Mouse (Mus musculus): Measurements from ENCODE around the gene Rorc. TPM values are rescaled to one million over a fixed set of nuclear protein-coding genes. Genes with fewer than 3 reads are reported as not detected.
A peak's percentile ranks its signal among the peaks of the same experiment; 100 is the strongest.

The Rorc gene
- total RNA-seq (2015) (0.05 and 0.15 TPM in 2 replicates), total RNA-seq (2017) (0.44 TPM in 1 of 2 replicates, not detected in the other)

DNA sequence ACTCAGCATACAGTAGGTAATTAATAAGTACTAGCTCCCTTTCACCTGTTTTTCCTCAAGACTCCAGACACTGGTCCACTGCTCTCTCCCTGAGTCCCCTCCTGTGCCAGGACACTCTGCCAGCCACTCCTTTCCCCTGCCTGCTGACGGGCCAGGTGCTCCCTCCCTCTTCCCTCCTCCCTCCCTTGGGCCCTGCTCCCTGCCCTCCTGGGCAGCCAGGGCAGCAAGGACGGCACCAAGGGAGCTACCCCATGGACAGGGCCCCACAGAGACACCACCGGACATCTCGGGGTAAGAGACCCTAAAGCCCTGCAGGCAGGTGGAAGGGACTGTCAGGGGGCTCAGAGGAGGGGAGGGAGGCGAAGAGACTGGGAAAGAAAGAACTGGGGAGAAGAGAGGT is at the start of gene Rorc:
Gene Rorc, plus strand, starts transcription at position 154 of the 400 bp plus-strand sequence.
- ATAC-seq (replicated peaks; ENCODE audit: poor library complexity), result no peak

DNA sequence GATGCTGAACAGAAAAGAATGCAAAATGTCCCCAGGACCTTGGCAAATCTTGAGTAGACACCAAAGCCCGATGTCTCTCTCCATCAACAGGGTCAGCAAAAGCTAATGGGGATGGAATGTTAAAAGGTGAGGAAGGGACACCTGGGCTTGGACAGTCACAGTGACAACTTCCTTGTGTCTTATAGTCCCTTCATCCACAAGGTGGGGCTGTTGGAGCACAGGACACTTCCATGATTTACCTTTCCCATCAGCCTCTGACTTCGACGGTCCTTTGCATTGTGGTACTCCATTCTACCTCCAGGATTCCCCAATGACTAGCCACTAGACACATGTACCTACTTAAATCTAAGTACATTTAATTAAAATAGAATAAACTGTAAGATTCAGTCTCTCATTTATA is 43.9 kb upstream of the Rorc start:
- no peak for ATAC-seq (replicated peaks; ENCODE audit: poor library complexity)

DNA sequence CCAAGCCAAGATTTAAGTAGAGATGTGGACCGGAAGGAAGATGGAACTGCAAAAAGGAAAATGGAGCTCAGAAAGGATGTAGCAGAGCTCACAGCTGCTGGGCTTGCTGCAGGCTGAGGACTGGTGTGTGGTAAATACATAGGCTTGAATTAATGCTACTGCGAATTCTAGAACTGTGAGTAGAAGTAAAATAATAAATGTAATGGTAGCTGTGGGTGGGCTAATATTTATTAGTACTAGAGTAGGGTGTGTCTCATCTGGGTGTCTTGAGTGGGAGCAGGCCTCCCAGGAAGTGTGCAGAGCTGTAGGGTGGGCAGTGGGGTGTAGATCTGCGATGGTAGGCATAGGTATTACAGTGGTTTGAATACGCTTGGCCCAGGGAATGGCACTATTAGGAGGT is 38.2 kb upstream of the Rorc start:
- peak; percentile 68 for ATAC-seq (replicated peaks; ENCODE audit: poor library complexity)

DNA sequence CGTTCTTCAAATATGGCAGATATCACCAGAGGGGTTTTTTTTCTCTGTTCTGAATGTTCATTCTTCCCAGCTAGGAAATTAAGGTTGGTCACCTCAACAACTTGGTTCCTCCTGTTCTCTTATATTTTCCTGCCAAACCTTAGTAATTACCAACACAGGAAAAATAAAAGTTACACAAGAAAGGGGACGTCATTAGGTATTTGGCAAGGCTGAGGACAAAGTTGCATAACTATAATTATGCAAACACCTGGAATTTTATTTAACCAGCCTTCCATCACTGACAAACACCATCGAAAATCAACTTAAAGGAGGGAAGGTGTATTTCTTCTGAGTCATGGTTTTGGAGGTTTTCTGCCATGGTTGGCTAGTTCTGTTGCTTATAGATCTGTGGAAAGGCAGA is 34.1 kb upstream of the Rorc start:
- ATAC-seq (replicated peaks; ENCODE audit: poor library complexity), result no peak

DNA sequence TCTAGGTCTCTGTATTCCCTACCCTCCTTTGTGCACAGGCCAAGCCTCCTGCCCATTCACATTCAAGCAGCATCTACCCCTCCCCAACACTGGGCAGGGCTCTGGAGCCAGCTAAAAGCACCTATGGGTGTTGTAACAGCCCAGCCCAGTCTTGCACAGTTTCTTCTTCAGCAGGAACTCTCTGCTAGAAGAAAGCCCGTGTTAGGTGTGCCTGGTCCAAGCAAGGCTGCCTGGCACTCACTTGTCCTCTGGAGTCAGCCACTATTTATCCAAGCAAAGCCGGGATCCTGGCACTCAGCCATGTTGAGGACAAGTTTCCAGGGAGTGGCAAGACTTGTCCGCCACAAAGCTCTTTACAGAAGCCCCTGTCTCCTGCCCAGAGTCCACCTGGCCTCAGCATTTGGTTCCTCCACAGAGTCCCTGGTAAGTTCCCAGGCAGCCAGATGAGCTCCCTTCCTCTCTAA is 30.6 kb upstream of the Rorc start, which contains the start of gene Them5:
Gene Them5, plus strand, starts transcription at position 141 of the 464 bp plus-strand sequence.
- ATAC-seq (replicated peaks; ENCODE audit: poor library complexity), result no peak

DNA sequence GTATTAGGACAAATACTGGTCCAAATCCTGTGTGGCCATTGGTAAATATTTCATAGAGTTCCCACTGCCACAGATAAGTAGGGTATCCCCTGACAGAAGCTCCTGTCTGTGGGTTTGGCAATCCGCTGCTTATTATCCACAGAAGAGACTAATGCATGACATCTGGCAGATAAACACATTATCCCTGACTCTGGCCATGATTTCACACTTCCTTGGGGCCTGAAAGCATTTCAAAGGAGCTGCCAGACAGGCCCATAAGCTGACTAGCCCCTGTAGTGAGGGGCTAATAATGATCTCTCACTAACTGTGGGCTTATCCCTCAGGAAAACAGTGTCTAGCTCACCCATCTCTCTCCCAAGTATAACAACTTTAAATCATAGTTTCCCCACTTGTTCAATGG is 30.0 kb upstream of the Rorc start:
- ATAC-seq (replicated peaks; ENCODE audit: poor library complexity), result no peak

DNA sequence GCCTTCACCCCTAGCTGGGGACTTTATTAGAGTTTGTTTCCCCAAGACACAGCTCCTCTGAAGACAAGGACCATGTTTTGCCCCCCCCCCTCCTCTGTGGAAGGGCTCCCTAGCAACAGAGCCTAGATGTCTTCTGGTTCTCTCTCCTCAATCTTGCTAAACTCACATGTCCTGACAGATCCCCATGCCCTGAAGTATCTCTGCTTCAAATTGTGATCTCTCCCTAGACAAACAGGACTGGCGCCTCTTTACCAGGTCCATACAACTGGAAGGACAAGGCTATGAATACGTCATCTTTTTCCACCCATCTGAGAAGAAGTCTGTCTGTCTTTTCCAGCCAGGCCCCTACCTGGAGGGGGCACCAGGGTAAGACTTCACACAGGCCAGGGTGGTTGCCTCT is 28.4 kb upstream of the Rorc start:
- ATAC-seq (replicated peaks; ENCODE audit: poor library complexity), result no peak

DNA sequence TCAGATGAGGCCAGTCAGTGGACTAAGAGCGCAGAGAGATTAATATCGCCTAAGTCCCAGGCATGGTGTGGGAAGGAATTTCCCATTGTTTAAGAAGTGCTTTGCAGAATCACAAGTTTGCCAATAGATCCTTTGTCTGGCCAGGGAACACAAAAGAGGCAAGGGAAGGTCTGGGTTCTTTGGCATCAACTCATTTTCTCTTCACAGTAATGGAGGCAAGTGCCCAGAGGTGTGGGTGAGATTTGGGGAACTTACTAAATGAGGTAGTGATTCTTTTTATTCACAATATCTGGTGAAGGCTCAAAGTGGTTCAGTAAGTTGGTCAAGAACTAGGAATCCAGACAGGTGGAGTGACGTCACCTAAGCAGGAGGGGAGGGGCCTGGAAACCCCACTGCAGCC is 27.7 kb upstream of the Rorc start:
- no peak for ATAC-seq (replicated peaks; ENCODE audit: poor library complexity)

DNA sequence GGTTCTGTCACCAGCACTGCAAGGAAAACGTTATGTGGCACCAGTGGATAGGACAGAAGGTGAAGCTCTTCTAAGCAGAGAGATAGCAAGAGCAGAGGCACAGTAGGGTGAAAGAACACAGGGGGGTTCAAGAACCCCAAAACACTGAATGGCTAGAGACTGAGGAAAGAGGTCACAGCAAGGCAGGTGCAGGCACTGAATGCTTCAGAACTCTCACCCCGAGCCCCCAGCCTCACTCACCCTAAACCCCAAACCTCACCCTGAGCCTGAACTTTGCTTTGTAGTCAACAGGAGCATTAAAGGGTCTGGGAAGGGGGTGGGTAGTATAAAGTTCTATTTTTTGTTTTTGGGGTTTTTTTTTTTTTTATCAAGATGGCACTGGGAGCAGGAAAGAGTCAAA is 24.4 kb upstream of the Rorc start:
- ATAC-seq (replicated peaks; ENCODE audit: poor library complexity), result no peak

DNA sequence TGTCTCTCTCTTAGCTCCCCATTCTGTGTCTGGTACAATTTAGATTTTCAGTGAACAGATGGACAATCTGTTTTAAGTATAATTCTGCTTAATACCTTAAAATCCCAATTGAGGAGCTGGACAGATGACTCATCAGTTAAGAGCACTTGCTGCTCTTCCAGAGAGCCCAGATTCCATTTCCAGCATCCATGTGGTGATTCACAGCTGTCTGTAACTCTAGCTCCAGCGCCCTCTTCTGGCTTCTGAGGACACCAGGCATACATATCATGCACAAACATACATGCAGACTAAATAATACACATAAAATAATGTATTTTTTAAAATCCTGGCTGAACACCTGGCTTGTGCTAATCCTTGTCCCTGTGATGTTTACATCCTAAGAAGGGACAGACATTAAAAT is 11.8 kb upstream of the Rorc start:
- no peak for ATAC-seq (replicated peaks; ENCODE audit: poor library complexity)

DNA sequence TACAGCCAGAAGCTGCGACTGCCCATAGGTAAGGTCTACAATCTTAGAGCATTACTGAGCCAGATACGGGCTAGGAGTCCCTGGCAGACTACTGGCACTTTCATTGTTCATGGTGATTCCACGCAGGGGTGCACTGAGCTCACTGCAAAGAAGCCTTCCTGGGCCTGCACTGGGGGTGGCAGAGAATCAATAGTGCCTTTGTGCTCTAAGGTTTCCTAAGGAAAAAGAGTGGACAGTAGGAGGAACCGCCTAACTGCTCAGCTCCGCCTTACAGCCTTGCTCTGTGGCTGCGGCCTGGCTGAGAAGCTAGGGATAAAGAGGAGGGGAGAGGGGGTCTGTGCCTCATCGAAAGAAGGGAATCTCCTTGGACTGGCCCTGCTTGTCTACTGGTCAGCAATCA is 10.5 kb upstream of the Rorc start, which contains the start of gene C2cd4d:
Gene C2cd4d, plus strand, starts transcription at position 301 of the 400 bp plus-strand sequence.
- ATAC-seq (replicated peaks; ENCODE audit: poor library complexity), result no peak

DNA sequence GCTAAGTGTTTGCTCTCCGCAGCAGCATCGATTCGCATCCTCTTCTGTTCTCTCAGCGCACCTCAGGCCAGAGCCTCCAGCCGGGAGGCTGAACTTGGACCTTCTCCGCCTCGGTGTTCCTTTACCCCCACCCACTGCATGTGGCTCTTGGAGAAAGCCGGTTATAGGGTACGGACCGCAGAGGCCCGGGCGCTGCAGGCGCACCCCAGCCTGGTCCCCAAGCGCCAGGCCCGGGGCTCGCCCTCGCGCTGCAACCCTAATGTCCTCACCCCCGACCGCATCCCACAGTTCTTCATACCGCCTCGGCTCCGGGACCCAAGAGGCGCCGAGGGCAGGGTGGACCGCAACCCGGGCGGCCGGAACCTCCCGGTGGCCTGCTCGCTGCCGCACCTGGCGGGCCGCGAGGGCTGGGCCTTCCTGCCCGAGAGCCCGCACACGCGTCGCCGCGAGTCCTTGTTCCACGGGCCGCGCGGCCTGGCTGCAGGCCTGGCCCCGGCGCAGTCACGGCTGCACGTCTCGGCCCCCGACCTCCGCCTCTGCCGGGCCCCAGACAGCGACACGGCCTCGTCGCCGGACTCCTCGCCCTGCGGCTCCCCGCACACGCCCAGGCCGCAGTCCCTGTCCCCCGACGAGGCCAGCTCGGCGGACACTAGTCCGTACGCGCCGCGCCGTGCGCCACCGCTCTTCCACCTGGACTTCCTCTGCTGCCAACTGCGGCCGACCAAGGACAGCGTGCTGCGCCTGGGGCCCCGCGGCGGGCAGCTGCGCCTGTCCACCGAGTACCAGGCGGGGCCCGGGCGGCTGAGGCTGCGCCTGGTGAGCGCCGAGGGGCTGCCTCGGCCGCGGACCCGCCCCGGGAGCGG is 9.1 kb upstream of the Rorc start:
- 0 out of 2 replicates have a peak, but pooled peaks have one; percentile 11 for ATAC-seq (replicated peaks; ENCODE audit: poor library complexity)

DNA sequence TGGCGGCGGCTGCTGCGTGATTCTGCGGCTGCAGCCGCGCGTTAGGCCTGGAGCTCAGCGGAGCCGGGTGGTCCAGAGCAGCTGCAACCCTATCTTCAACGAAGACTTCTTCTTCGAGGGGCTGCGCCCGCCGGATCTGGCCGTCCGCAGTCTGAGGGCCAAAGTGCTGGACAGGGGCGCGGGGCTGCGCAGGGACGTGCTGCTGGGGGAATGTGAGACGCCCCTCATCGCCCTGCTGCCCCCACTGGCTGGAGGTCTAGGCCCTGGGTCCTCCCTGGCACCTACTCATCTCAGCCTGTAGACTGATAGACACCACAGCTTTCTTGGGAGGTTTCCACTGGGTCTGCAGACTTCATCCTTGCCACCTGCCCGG is 8.5 kb upstream of the Rorc start:
- no peak for ATAC-seq (replicated peaks; ENCODE audit: poor library complexity)

DNA sequence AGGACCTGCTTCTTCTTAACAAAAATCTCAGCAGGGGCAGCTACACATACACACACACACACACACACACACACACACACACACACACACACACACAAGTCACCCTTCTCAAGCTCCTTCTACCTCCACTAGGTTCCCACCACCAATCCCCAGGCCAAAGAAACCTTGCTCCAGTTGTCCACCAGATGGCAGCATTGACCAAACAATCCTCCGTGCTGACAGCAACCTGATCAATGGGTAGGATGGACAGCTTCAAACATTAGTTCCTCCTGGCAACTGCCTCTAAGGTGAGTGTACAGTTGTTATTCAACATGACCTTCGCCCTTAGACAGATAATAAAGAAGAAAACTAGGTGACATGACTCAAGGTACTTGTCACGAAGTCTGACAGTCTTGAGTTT is 5.8 kb upstream of the Rorc start:
- ATAC-seq (replicated peaks; ENCODE audit: poor library complexity), result peak; percentile 96

DNA sequence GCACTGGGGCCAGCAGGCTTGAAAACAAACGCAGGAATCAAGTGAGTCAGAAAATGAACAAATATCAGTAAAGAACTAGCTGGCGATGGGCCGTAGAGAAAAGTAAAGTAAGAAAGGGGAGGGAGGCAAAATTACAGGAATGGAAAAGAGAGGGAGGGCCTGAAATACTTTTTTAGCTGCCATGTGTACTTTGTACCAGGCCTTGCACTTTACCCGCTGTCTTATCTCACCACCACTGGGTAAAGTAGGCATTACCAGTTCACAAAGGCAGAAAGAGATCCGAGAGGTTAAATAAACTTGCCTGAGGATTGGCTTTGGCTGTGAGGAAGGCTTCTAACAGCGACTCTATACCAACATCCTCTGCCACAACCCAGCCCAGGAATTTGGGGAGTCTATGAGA is 5.1 kb upstream of the Rorc start:
- no peak for ATAC-seq (replicated peaks; ENCODE audit: poor library complexity)

DNA sequence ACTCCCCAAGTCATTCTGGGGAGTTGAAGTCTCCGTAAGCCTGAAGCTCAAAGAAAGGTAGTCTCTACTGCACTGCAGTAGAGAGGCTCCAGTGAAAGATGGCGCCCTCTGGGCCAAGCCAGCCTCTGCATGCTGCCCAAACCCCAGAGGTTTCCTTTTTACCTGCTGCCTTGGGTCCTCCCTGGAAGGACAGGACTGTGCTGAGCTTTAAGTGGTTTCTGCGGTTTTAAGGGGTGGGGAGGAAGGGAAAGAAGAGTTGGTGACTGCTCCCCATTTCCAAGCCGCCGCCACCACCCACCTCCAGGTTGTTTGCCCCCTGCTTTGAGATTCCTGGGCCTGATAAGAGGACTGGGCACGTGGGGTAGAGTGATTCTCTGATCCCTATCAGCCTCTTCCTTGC is 4.0 kb upstream of the Rorc start:
- ATAC-seq (replicated peaks; ENCODE audit: poor library complexity), result no peak

DNA sequence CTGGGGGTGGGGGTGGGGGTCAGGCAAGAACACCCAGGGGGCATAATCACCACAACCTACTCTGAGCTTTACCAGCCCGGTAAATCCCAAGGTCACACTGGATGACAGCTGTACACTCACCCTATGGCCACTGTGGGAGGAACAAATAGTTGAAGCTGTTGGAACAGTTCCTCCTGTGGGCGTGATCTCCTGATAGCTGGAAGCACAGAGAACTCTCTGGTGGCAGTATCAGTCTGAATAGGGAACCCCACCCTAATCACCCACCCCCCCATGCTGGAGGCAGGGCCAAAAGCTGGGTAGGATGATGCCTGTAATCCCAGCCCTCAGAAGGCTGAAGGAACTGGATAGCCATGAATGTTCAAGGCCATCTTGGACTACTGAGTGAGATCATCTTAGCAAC is 2.9 kb upstream of the Rorc start:
- peak; percentile 33 for ATAC-seq (replicated peaks; ENCODE audit: poor library complexity)

DNA sequence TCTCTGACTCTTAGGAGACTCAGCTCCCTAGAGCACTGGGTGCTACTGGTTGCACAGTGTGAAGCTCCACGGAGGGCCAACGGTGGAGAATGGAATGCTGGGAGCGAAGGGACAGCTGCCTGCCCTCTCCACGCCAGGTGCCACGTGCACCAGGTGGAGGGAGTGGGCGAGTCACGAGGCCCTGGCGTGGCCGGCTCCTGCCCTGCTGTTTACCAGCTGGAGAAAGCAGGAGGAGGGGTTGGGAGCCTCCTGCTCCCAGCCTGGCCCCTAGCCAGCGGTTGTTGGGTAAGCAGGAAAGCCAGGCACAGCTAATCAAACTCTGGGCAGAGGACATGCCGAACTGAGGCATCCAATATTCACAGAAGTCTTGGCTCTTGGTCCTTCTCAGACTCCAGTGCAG is 957 bp upstream of the Rorc start:
- no peak for ATAC-seq (replicated peaks; ENCODE audit: poor library complexity)

DNA sequence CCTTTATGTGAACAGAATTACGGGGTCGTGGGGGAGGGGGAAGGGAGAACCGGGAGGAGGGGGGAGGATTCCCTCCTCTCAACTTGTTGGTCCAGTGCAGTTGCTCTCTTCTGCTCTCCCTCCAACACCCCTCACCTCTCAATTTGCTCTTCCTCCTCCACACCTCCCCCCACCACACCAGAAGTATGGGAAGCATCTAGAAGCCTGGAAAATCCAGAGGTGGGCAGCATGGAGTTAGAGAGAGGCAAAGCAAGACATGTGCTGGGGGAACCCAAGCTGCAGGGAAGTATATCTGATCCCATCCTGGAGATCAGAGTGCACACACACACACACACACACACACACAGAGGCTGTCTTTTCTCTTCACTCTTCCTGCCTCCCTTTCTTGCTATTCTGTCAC is 556 bp upstream of the Rorc start:
- ATAC-seq (replicated peaks; ENCODE audit: poor library complexity), result no peak

DNA sequence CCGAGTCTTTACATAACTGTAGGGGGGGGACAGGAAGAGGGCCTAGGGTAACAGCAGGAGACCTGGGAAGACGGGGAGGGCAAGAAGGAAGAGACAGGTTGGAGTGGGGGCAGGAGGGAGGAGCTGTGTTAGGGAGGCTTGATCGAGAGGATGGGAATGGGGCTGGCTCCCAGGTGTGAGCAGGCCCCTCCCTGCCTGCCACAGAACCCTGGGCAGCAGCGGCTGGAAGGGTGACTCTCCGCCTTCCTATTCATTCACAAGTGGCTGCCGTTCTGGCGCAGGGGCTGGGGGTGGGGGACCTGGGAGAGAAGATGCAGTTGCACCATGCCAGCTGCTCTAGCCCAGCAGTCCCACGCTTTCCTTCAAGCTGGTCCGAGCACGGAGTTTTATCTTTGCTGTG is 496 bp downstream of the Rorc start:
- ATAC-seq (replicated peaks; ENCODE audit: poor library complexity), result no peak

DNA sequence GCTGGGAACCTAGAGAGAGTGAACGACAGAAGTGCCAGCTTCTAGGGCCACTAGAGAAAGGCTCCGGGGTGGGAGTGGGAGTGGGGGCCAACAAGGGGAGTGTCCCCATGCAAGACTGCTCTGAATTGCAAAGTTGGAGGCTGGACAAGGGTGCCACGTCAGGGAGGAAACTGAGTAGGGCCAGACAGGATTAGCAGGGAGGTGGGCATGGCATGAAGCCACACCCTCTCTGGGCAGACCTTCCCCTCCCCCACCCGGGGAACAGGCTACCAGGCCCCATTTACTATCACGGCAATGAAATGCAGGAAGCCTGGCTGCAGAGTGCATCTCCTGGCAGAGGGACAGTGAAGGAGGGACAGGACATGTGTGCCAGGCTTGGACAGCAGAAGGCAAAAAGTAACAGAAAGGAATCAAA is 1.0 kb downstream of the Rorc start:
- no peak for ATAC-seq (replicated peaks; ENCODE audit: poor library complexity)

DNA sequence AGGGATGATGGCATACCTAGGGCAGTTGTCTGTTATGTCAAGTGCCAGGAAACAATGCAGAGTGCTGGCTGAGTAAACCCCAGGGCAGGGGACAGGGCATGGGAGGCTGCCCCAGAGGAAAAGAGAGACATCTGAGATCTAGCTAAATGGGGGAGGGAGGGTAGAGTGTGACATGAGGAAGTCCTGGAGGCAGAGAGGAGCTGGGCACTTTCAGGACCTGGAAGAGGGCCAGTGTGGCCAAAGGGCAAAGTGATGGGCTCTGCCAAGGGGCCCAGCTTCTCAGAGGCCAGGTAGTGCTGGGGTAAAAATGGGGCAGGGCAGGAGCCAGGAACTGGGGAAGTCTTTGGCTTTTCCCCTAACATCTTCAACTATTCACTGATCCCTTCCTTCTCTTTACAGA is 2.0 kb downstream of the Rorc start:
- ATAC-seq (replicated peaks; ENCODE audit: poor library complexity), result no peak

DNA sequence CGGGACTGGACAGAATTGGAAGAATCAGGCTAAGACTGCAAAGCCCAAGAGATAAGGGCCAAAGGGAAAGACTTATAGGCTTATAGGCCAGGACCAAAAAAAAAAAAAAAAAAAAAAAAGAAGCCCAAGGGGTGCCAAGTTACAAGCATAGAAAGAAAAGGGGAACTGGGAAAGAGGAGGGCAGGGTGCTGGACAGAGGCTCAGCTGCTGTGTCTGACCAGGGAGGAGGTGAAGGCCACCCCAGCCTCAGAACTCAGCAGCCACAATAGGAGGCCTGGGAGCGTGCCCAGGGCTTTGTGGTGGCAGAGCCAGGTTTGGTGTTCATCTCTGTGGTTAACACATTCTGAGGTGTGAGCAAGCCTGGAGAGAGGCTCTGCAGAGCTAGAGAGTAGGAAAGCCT is 2.6 kb downstream of the Rorc start:
- ATAC-seq (replicated peaks; ENCODE audit: poor library complexity), result peak; percentile 68
